Mouse (Mus musculus) heart, postnatal 0 days (tissue): Measurements from ENCODE around the gene Abhd8. TPM values are rescaled to one million over a fixed set of nuclear protein-coding genes. Genes with fewer than 3 reads are reported as not detected.

Source experiments
- ATAC-seq: fragments of 200-750 bp; cut with Nextera tagmentation; 2 replicates; pipeline ENCODE4 v1.8.0; 2017; ENCODE audit warnings: low read depth, moderate number of reproducible peaks, moderate library complexity; ENCODE audit not compliant: insufficient read depth
- DNase-seq: peaks from one replicate; pipeline ENCODE4 v3.0.0-alpha.2; 2016; ENCODE audit warnings: low spot score
- H3K27ac ChIP-seq: fragments of 300-500 bp; sonication (generic); 2 replicates; pipeline ENCODE4 v1.5.1; 2014; ENCODE audit warnings: low read depth, mild to moderate bottlenecking
- H3K27me3 ChIP-seq: fragments of 300-500 bp; sonication (generic); 2 replicates; pipeline ENCODE4 v1.6.1; 2014; ENCODE audit warnings: low read length, mixed read lengths; ENCODE audit not compliant: control insufficient read depth, insufficient read depth
- H3K36me3 ChIP-seq: fragments of 300-500 bp; sonication (generic); replicated peaks from 2 replicates; pipeline ENCODE4 v1.6.1; 2014; ENCODE audit warnings: low read length, mixed read lengths; ENCODE audit not compliant: control insufficient read depth, insufficient read depth
- H3K4me1 ChIP-seq: fragments of 300-500 bp; sonication (generic); 2 replicates; pipeline ENCODE4 v1.6.1; 2014; ENCODE audit warnings: antibody characterized with exemption; ENCODE audit not compliant: control insufficient read depth, insufficient read depth
- H3K4me2 ChIP-seq: fragments of 300-500 bp; sonication (generic); 2 replicates; pipeline ENCODE4 v1.6.1; 2014; ENCODE audit warnings: low read depth, mild to moderate bottlenecking, low read length, moderate library complexity
- H3K4me3 ChIP-seq: fragments of 300-500 bp; sonication (generic); 2 replicates; pipeline ENCODE4 v1.5.1; 2014; ENCODE audit warnings: low read depth, low read length
- H3K9ac ChIP-seq: fragments of 300-500 bp; sonication (generic); replicated peaks from 2 replicates; pipeline ENCODE4 v1.6.1; 2014; ENCODE audit warnings: low read depth, low read length, mixed read lengths
- H3K9me3 ChIP-seq: fragments of 300-500 bp; sonication (generic); replicated peaks from 2 replicates; pipeline ENCODE4 v1.6.1; 2016; ENCODE audit warnings: low read length; ENCODE audit not compliant: control insufficient read depth
- CTCF ChIP-seq: IDR thresholded peaks from 2 replicates; pipeline ENCODE4 v1.5.1; 2016; ENCODE audit warnings: antibody characterized with exemption, control low read depth, low read depth
- EP300 ChIP-seq: IDR thresholded peaks from 2 replicates; pipeline ENCODE4 v1.6.1; 2016; ENCODE audit warnings: antibody characterized with exemption, low read depth
- WGBS: fragments of 180-500 bp; shearing (Covaris S2); extraction: QIAGEN DNeasy Blood & Tissue Kit; methylation state at CpG from one replicate; pipeline ENCODE4 v1.1.7; 2014; 5-methylcytosine and 5-hydroxymethylcytosine counted together
- polyA plus RNA-seq: library from polyadenylated mRNA; unstranded; fragments of >200 nt; fragmentation: Nextera tagmentation; extraction: Ambion mirVana; gene quantifications from 2 replicates; pipeline ENCODE4 v1.2.1, GENCODE M21; 2015
- total RNA-seq: library from RNA; depleted of rRNA; stranded (reverse); fragments of >200 nt; gene quantifications from 2 replicates; pipeline ENCODE4 v1.2.3, GENCODE M21; 2014; ENCODE audit warnings: low replicate concordance

The Abhd8 gene
- total and polyA plus RNA-seq, 2 experiments from 2014 or later, result 32.8 to 57.7 TPM

DNA sequence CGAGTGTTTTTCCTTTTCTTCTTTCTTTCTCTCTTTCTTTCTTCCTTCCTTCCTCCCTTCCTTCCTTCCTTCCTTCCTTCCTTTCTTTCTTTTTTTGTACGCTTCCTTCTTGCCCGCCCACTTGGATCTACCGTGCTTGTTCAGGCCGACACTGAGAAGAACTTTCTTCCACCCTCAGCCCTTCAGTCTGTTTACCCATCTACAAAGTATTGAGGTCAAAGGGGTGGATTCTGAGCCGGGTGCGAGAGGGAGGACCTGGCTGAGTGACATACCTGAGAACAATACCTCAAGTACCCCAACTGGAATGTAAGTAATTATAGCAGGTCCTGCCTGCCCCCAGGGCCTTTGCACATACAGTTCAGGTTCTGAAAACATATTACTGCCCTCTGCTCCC, 22.7 kb upstream of the Abhd8 start:
- Histone ChIP-seq H3K4me1 (peaks cover 10% of the 10 kb centered on the region), H3K27ac (no peak overlapping the region), H3K9ac (no peak overlapping the region), H3K27me3 (no peaks in the 10 kb centered on the region), H3K4me3 (peak overlapping the region; percentile 73), H3K4me2 (peak overlapping the region; percentile 94), H3K36me3 (peaks cover 7% of the 10 kb centered on the region; the same call in 1 of the 2 replicates), H3K9me3 (no peaks in the 10 kb centered on the region)
- DNase-seq, result no peak
- TF ChIP-seq CTCF, result no peak
- no peak for TF ChIP-seq EP300
- no peak for ATAC-seq
- WGBS, result 19% methylated on average over 7 of the region's 7 CpGs

DNA sequence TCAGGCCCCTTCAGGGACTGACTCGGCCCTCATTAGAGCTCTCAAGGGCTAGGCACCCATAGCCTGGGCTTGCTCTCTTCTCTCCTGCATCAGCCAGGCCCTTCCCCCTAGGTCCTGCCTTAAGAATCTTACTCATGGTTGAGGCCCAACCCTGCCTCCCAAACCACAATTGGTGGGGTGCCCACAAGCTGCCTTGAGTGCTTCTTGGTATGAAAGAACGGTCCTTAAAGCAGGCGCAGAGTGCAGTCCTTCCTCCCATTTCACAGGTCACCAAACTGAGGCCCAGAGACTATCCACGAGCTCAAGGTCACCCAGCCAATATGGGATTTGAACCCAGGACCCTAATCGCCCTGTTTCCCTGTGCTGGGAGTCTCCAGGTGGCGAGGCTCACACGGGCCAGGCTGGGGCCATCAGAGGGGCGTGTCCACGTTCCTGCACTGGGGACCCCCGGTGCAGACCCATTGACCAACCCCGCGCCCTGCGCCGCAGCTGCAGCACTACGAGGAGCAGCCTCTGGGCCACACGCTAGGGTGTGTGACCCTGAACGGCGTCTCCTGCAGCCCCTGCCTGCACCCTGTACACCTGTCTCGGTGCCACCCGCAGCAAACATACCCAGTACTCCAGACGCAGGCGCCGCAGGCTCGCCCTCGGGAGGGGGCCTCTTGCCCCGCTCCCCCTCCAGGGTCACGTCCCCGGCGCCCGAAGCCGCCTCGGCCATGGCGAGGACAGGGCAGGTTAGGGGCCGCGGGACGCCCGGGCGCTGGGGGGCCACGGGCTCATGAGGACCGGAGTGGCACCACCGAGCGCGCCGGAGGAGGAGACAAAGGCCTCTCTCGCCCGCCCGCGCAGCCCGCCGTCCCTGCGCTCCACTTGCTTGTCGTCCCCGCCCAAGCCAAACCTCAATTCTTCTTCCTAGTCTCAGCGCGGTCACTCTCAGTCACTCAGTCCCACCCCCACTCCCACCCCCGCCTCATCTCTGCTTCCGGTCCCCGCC, 22.0 kb upstream of the Abhd8 start, which contains the start of gene Ano8:
Gene Ano8 (minus strand): TSS at position 822 of the 994 bp plus-strand sequence.
- WGBS, result 7% methylated on average over 50 of the region's 58 CpGs
- H3K9me3 ChIP-seq, result no peaks in the 10 kb centered on the region
- no peak for TF ChIP-seq CTCF
- no peak for TF ChIP-seq EP300
- peak within 1 kb of the TSS; percentile 94 for H3K4me2 ChIP-seq
- peak within 1 kb of the TSS; percentile 73 for H3K4me3 ChIP-seq
- H3K4me1 ChIP-seq, result peaks cover 10% of the 10 kb centered on the region
- ATAC-seq (peak; percentile 73), DNase-seq (peak; percentile 92)
- peak within 1 kb of the TSS; percentile 64 for H3K9ac ChIP-seq
- H3K27me3 ChIP-seq, result no peaks in the 10 kb centered on the region
- H3K27ac ChIP-seq, result peak within 1 kb of the TSS; percentile 40; the same call in 1 of the 2 replicates
- H3K36me3 ChIP-seq, result no peaks in the 10 kb centered on the region

DNA sequence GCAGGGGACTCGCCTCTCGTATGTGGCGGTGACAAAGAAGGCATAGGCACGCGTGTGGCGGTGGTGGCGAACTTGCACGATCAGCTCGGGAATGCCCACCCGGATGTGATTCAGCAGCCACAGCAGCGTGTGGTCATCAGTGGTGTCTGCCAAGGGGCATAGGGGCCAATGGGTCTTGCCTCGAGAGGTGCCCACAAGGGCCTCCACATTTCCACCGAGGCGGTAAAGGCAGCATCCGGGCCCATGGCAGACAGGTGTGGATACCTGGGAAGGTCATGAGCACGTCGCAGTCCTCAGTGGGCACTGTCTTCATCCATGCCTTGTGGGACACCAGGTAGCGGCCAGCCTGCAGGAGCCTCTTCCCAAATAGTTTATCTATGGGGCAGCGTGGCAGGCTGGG, 21.3 kb upstream of the Abhd8 start:
- no peak overlapping the region for H3K4me3 ChIP-seq
- H3K4me1 ChIP-seq, result peaks cover 10% of the 10 kb centered on the region
- no peak for TF ChIP-seq CTCF
- no peak for TF ChIP-seq EP300
- WGBS, result 95% methylated on average over 19 of the region's 19 CpGs
- peak overlapping the region; percentile 94; the same call in 1 of the 2 replicates for H3K4me2 ChIP-seq
- H3K9ac ChIP-seq, result no peak overlapping the region
- no peak overlapping the region for H3K27ac ChIP-seq
- DNase-seq (no peak), ATAC-seq (no peak)
- no peaks in the 10 kb centered on the region for H3K9me3 ChIP-seq
- H3K27me3 ChIP-seq, result no peaks in the 10 kb centered on the region
- H3K36me3 ChIP-seq, result 0 out of 2 replicates have a peak, but pooled peaks cover 6% of the 10 kb centered on the region

DNA sequence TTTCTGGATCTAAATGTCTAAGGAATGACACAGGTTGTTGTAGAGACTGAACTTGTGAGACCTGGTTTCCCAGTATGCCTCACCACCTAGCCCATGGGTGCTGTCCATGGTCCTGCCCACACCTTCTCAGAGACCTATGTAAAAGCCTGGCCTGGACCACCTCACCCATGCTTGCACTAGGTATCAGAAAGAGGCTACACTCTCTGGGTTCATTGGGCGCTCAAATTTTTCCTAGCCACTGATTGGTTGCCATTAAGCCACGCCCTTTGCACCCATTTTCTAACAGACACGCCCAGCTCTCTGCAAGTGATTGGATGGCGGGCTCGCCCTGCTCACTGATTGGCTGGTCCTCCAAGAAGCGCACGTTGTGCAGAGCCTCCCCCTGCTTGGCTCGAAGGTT, 20.5 kb upstream of the Abhd8 start:
- Histone ChIP-seq H3K4me1 (peaks cover 3% of the 10 kb centered on the region), H3K27me3 (no peaks in the 10 kb centered on the region), H3K9ac (no peak overlapping the region), H3K36me3 (0 out of 2 replicates have a peak, but pooled peaks cover 6% of the 10 kb centered on the region), H3K9me3 (no peaks in the 10 kb centered on the region), H3K4me2 (no peak overlapping the region), H3K27ac (no peak overlapping the region), H3K4me3 (no peak overlapping the region)
- no peak for ATAC-seq
- DNase-seq, result peak; percentile 35
- WGBS, result 54% methylated on average over 8 of the region's 8 CpGs
- TF ChIP-seq CTCF (no peak), EP300 (no peak)

DNA sequence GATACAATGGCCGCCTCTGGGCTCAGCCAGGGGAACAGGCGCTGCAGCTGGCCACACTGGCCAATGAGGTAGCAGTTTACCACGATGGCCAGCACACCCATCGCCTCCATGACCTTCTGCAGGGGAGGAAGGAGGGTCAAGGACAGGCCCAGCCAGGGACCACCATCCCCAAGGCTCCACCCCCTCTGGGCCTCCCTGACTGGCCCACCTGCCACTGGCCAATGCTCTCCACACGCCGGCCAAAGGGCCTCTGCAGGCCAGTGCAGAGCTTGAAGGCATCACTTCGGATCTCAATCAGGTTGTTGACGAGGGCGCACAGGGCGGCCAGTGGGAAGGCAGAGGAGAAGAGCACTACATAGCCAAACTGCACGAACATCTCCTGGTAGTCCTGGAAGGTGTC, 15.5 kb upstream of the Abhd8 start:
- ATAC-seq (no peak), DNase-seq (no peak)
- no peaks in the 10 kb centered on the region for H3K9me3 ChIP-seq
- peaks cover 21% of the 10 kb centered on the region; the same call in 1 of the 2 replicates for H3K36me3 ChIP-seq
- 88% methylated on average over 11 of the region's 11 CpGs for WGBS
- no peak overlapping the region for H3K9ac ChIP-seq
- 0 out of 2 replicates have a peak, but pooled peaks cover 4% of the 10 kb centered on the region for H3K4me1 ChIP-seq
- no peaks in the 10 kb centered on the region for H3K27me3 ChIP-seq
- H3K27ac ChIP-seq, result no peak overlapping the region
- no peak overlapping the region for H3K4me3 ChIP-seq
- no peak overlapping the region for H3K4me2 ChIP-seq
- no peak for TF ChIP-seq EP300
- no peak for TF ChIP-seq CTCF
